Mouse (Mus musculus) lung, postnatal 0 days (tissue): Measurements from ENCODE around the gene Bach2. TPM values are rescaled to one million over a fixed set of nuclear protein-coding genes. Genes with fewer than 3 reads are reported as not detected.
A peak's percentile ranks its signal among the peaks of the same experiment; 100 is the strongest.

ENCODE experiments used
- ATAC-seq: fragments of 200-750 bp; cut with Nextera tagmentation; 2 replicates; pipeline ENCODE4 v1.8.0; 2017; ENCODE audit warnings: moderate library complexity
- DNase-seq: peaks from one replicate; pipeline ENCODE4 v3.0.0-alpha.2; 2016; ENCODE audit warnings: low spot score
- H3K27ac ChIP-seq: fragments of 300-500 bp; sonication (generic); 2 replicates; pipeline ENCODE4 v1.5.1; 2014; ENCODE audit warnings: antibody characterized with exemption, mild to moderate bottlenecking, low read length, mixed read lengths
- H3K27me3 ChIP-seq: fragments of 300-500 bp; sonication (generic); replicated peaks from 2 replicates; pipeline ENCODE4 v1.6.1; 2014; ENCODE audit warnings: low read length, mixed read lengths; ENCODE audit not compliant: insufficient read depth
- H3K36me3 ChIP-seq: fragments of 300-500 bp; sonication (generic); 2 replicates; pipeline ENCODE4 v1.6.1; 2014; ENCODE audit warnings: low read length, mixed read lengths; ENCODE audit not compliant: insufficient read depth
- H3K4me1 ChIP-seq: fragments of 300-500 bp; sonication (generic); 2 replicates; pipeline ENCODE4 v1.6.1; 2014; ENCODE audit warnings: antibody characterized with exemption, low read depth, low read length, mixed read lengths; ENCODE audit not compliant: insufficient read depth
- H3K4me2 ChIP-seq: fragments of 300-500 bp; sonication (generic); replicated peaks from 2 replicates; pipeline ENCODE4 v1.6.1; 2014; ENCODE audit warnings: low read depth, mild to moderate bottlenecking, low read length, moderate library complexity, mixed read lengths
- H3K4me3 ChIP-seq: fragments of 300-500 bp; sonication (generic); 2 replicates; pipeline ENCODE4 v1.5.1; 2014; ENCODE audit warnings: low read depth, low read length
- H3K9ac ChIP-seq: fragments of 300-500 bp; sonication (generic); replicated peaks from 2 replicates; pipeline ENCODE4 v1.6.1; 2014; ENCODE audit warnings: low read depth, mild to moderate bottlenecking
- H3K9me3 ChIP-seq: fragments of 300-500 bp; sonication (generic); 2 replicates; pipeline ENCODE4 v1.6.1; 2016; ENCODE audit warnings: low read length, mixed read lengths
- CTCF ChIP-seq: IDR thresholded peaks from 2 replicates; pipeline ENCODE4 v1.5.1; 2016; ENCODE audit warnings: antibody characterized with exemption, mild to moderate bottlenecking
- EP300 ChIP-seq: IDR thresholded peaks from 2 replicates; pipeline ENCODE4 v1.6.1; 2016; ENCODE audit warnings: antibody characterized with exemption, mild to moderate bottlenecking, control low read depth
- WGBS: fragments of 180-500 bp; shearing (Covaris S2); extraction: QIAGEN DNeasy Blood & Tissue Kit; methylation state at CpG from one replicate; pipeline ENCODE4 v1.1.7; 2014; 5-methylcytosine and 5-hydroxymethylcytosine counted together
- polyA plus RNA-seq: library from polyadenylated mRNA; unstranded; fragments of >200 nt; fragmentation: Nextera tagmentation; extraction: Ambion mirVana; gene quantifications from 2 replicates; pipeline ENCODE4 v1.2.1, GENCODE M21; 2015

Gene Bach2
- polyA plus RNA-seq, 1 experiment from 2014 or later: 8.8 TPM

GRCm38 (mm10) chr4:32299970-32300369 lies 61.4 kb downstream of the Bach2 start:
- Histone ChIP-seq H3K27me3 (no peaks in the 10 kb centered on the region), H3K4me2 (no peak overlapping the region), H3K9me3 (no peaks in the 10 kb centered on the region), H3K4me1 (peaks cover 17% of the 10 kb centered on the region; the same call in 1 of the 2 replicates), H3K36me3 (no peaks in the 10 kb centered on the region), H3K4me3 (no peak overlapping the region), H3K9ac (no peak overlapping the region), H3K27ac (no peak overlapping the region)
- no peak for DNase-seq
- no peak for TF ChIP-seq CTCF
- TF ChIP-seq EP300: no peak
- no peak for ATAC-seq
- WGBS: 93% methylated on average over 3 of the region's 3 CpGs

- H3K27me3 ChIP-seq: no peaks in the 10 kb centered on the region
- peak; percentile 47 for DNase-seq
- H3K4me3 ChIP-seq: no peak overlapping the region
- no peak overlapping the region for H3K9ac ChIP-seq
- no peak overlapping the region for H3K4me2 ChIP-seq
- peak overlapping the region; percentile 57; the same call in 1 of the 2 replicates for H3K27ac ChIP-seq
- TF ChIP-seq CTCF (no peak), EP300 (no peak)
- peaks cover 38% of the 10 kb centered on the region; the same call in 1 of the 2 replicates for H3K4me1 ChIP-seq
- no peaks in the 10 kb centered on the region for H3K9me3 ChIP-seq
- 29% methylated on average over 5 of the region's 5 CpGs for WGBS
- H3K36me3 ChIP-seq: no peaks in the 10 kb centered on the region
- peak; percentile 4; the same call in 1 of the 2 replicates for ATAC-seq
Observed at GRCm38 (mm10) chr4:32302668-32303067, 64.1 kb downstream of the Bach2 start.

- Histone ChIP-seq H3K9ac (no peak overlapping the region), H3K4me2 (peak overlapping the region; percentile 41; the same call in 1 of the 2 replicates), H3K4me1 (peaks cover 38% of the 10 kb centered on the region; the same call in 1 of the 2 replicates), H3K9me3 (no peaks in the 10 kb centered on the region), H3K4me3 (no peak overlapping the region), H3K36me3 (no peaks in the 10 kb centered on the region), H3K27ac (peak overlapping the region; percentile 57), H3K27me3 (no peaks in the 10 kb centered on the region)
- TF ChIP-seq CTCF (no peak), EP300 (no peak)
- peak; percentile 20 for ATAC-seq
- DNase-seq: peak; percentile 64
- 24% methylated on average over 4 of the region's 4 CpGs for WGBS
Observed at GRCm38 (mm10) chr4:32303076-32303475, 64.5 kb downstream of the Bach2 start.

- no peak overlapping the region for H3K9ac ChIP-seq
- WGBS: under 1% methylated on average over 8 of the region's 8 CpGs
- peak; percentile 79 for ATAC-seq
- no peaks in the 10 kb centered on the region for H3K36me3 ChIP-seq
- TF ChIP-seq EP300 (peak; percentile 85), CTCF (no peak)
- peak overlapping the region; percentile 41 for H3K4me2 ChIP-seq
- no peaks in the 10 kb centered on the region for H3K27me3 ChIP-seq
- no peaks in the 10 kb centered on the region for H3K9me3 ChIP-seq
- peak; percentile 97 for DNase-seq
- H3K4me1 ChIP-seq: peaks cover 38% of the 10 kb centered on the region; the same call in 1 of the 2 replicates
- peak overlapping the region; percentile 57 for H3K27ac ChIP-seq
- no peak overlapping the region for H3K4me3 ChIP-seq
Observed at GRCm38 (mm10) chr4:32303674-32304073, 65.1 kb downstream of the Bach2 start.

GRCm38 (mm10) chr4:32304221-32304703 lies 65.7 kb downstream of the Bach2 start:
- ATAC-seq: peak; percentile 18
- Histone ChIP-seq H3K9ac (no peak overlapping the region), H3K9me3 (no peaks in the 10 kb centered on the region), H3K4me2 (peak overlapping the region; percentile 41), H3K4me3 (no peak overlapping the region), H3K36me3 (no peaks in the 10 kb centered on the region), H3K4me1 (peaks cover 38% of the 10 kb centered on the region; the same call in 1 of the 2 replicates), H3K27ac (0 out of 2 replicates have a peak overlapping the region, but pooled peaks have one; percentile 22), H3K27me3 (no peaks in the 10 kb centered on the region)
- no peak for TF ChIP-seq EP300
- no peak for TF ChIP-seq CTCF
- DNase-seq: peak; percentile 73
- WGBS: 12% methylated on average over 6 of the region's 6 CpGs

GRCm38 (mm10) chr4:32305036-32305615 lies 66.5 kb downstream of the Bach2 start:
- H3K4me1 ChIP-seq: peaks cover 38% of the 10 kb centered on the region; the same call in 1 of the 2 replicates
- DNase-seq: peak; percentile 71
- no peaks in the 10 kb centered on the region for H3K27me3 ChIP-seq
- H3K27ac ChIP-seq: no peak overlapping the region
- H3K9me3 ChIP-seq: no peaks in the 10 kb centered on the region
- H3K4me2 ChIP-seq: peak overlapping the region; percentile 40
- 36% methylated on average over 18 of the region's 18 CpGs for WGBS
- TF ChIP-seq CTCF (no peak), EP300 (no peak)
- H3K4me3 ChIP-seq: no peak overlapping the region
- H3K9ac ChIP-seq: no peak overlapping the region
- 0 out of 2 replicates have a peak, but pooled peaks have one; percentile 13 for ATAC-seq
- H3K36me3 ChIP-seq: no peaks in the 10 kb centered on the region
